Mouse (Mus musculus) thymus, postnatal 10 days (tissue): ENCODE data around the gene Tlk1.

Source experiments
- DNase-seq, 2 experiments: peaks; one replicate each; pipeline ENCODE4 v3.0.0; 2021; ENCODE audit warnings: low spot score in 2 of 2

Gene Tlk1

GRCm38 (mm10) chr2:70825371-70826051 is at the start of gene Tlk1:
Tlk1 (minus strand) TSS chr2:70825728.
- DNase-seq, result peak; percentile 73 to 85

- no peak for DNase-seq
Observed at GRCm38 (mm10) chr2:70875129-70875528, 49.6 kb upstream of the Tlk1 start.

GRCm38 (mm10) chr2:70873168-70873567 is 47.6 kb upstream of the Tlk1 start:
- DNase-seq, result no peak

DNA sequence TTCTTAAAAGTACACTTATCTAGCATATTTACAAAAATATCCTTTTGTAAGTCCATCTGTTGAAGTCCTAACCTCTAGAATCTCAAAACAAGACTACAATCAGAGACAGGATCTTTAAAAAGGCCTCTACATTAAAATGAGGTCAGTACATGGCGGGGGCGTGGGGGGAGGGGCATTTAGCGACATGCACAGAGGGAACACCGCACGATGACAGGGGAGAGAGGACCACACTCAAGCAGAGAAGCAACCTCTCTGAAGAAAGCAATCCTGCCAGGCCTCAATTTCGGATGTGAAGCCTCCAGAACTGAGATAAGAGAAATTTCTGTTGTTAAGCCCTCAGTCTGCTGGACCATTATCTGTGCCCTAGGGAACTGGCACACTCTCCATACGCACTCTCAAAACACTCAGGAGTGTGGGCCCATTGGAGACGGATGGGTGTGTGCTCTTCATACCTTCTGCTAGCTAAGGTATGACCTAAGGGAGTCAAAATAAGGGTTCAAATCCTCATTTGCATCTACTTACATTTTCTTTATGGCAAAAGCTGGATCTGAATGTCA is 46.0 kb upstream of the Tlk1 start:
- no peak for DNase-seq

- DNase-seq, result no peak
Observed at GRCm38 (mm10) chr2:70870819-70871218, 45.3 kb upstream of the Tlk1 start.

DNA sequence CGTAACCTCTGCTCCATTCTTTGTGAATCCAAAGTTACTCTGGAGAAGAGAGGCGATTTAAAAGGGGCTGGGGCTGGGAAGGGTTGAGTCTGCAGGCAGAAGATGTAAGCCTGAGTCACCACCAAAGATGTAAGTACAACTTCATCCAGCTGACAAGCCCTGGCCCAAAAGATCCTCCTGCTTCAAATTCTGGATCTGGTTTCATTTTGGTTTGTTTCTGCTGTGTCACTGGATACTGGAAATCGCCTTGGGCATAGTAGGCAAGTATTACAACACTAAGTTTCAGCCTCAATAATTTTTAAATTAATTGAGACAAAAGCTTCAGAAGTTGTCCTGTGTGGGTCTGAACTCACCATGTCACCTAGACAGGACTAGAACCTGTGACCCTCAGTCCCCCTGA is 43.6 kb upstream of the Tlk1 start:
- no peak for DNase-seq

DNA sequence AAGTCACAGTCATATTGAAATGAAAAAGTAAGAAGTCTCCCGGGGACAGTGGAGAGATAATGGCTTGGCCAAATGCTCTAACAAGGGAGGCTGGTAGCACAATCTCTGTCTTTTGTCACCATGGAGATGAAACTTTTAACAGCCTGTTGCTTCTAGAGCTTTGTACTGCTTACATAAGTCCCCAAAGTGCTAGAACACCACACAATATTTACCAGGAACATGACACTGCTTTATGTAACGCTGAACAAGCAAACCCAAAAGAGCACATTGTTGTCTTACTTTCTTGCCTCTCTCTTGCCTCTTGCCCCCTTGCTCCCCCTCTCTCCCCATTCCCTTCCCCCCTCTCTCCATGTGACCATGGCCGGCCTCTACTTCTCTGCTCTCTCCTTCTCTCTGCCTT is 41.7 kb upstream of the Tlk1 start:
- DNase-seq, result no peak

- no peak for DNase-seq
Observed at GRCm38 (mm10) chr2:70862881-70863280, 37.4 kb upstream of the Tlk1 start.

DNA sequence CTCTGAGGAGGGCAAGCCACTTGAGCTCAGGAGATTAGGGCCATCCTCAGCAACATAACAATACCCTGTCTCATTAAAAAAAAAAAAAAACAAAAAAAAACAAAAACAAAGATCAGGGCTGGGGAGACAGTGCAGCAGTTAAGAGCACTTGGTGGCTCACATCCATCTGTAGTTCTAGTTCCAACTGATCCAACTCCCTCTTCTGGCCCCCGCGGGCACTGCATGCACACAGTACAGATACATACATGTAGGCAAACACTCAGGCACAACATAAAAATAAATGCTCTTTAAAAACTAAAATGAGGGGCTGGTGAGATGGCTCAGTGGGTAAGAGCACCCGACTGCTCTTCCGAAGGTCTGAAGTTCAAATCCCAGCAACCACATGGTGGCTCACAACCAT is 34.2 kb upstream of the Tlk1 start:
- no peak for DNase-seq

- DNase-seq, result no peak
Observed at GRCm38 (mm10) chr2:70856971-70857370, 31.4 kb upstream of the Tlk1 start.

DNA sequence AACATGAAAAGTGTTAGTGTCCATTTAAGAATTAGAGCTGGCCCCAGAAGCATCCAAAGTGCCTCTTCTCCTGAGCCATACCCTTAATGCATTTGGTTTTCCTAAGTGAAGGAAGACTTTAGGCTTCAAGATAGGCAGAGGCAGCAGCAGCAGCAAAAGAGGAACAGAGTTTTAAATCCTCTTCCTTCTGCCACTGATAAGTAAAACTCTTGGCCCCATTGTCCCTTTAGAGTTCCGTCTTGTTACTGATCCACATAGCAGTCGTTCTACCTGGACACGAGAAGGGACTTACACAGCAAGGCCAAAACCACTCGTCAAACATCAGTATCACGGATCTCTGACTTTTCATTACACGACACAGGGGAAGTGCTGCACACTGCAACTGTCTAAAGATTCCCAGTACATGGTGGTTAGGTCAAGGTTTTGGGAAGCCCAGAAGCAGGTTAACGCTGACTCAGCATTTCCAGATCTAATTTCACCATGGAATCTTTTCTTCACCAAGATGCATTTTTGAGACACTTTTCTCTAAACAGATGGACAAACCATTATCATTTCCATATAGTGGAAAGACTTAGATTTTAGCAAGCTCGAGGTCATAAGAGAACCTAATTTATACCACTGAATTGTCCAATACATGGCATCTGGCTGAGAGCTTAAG is 28.8 kb upstream of the Tlk1 start:
- no peak for DNase-seq

DNA sequence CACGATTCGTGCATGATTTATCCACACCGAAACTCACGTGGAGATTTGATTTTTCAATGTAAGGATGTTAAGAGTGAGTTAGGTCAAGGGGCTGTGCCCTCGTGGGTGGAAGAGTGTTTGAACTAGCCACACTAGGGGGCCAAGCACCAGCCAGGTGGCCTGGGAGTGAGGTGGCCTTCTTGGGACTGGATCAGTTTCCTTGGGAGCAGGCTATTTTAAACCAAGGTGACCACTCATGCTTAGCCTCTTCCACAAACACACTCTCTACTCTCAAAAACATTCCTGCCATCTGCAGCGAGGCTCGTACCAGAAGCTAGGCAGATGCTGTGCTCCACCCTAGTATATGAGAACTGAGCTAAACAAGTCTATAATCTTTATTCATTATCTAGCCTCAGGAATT is 27.8 kb upstream of the Tlk1 start:
- DNase-seq, result no peak

DNA sequence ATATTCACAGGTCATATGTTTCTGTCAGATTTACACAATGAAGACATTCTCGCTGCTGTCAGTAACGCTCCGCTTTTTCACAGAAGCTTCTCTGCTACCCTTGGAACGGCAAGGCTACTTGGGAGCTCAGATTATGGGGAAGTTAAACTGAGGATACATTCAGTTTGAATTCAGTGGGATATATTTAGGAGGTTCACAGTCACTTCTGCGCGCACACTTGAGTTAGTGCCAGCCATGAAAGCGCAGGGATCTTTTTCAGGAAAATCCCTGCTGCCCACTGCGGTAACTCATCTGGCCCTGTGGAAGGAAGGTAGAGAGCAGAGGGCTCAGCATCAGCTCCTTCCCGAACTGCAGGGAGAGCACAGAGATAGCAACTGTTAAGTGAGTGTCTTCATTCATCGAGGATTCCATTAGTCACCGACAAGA is 27.3 kb upstream of the Tlk1 start:
- no peak for DNase-seq

- DNase-seq, result no peak
Observed at GRCm38 (mm10) chr2:70852186-70852795, 26.8 kb upstream of the Tlk1 start.

- DNase-seq, result no peak
Observed at GRCm38 (mm10) chr2:70845871-70846270, 20.3 kb upstream of the Tlk1 start.

DNA sequence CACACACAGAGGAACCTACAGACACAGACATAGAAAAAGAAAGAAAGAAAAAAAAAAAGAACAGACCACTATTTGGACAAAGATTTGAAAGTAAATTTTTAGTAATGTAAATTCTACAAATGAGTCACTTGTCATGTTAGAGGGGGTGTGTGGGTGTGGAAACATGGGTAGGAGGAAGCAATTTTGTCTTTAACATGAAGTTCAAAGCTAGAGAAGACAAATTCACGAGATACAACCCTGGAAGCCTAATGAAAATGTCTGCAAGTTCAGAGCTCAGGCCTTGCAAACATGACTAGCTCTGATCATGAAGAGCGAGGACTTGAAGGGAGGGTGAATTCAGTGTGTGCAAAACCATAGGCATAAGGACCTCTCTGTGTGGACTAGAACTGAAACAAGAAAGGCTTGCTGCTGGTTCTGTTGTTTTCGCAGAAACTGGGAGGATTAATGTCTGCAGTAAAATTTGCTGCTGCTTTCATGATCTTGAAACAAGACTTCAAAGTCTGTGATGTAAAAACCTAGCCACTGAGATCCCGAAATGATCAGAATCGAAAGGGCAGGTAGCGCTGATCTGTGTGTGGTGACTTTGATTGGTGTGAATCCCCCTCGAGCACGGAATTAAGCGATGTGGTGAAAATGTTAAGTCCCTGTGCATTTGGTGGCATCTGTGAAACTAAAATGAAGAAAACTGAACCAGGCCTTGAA is 19.3 kb upstream of the Tlk1 start:
- DNase-seq, result no peak

DNA sequence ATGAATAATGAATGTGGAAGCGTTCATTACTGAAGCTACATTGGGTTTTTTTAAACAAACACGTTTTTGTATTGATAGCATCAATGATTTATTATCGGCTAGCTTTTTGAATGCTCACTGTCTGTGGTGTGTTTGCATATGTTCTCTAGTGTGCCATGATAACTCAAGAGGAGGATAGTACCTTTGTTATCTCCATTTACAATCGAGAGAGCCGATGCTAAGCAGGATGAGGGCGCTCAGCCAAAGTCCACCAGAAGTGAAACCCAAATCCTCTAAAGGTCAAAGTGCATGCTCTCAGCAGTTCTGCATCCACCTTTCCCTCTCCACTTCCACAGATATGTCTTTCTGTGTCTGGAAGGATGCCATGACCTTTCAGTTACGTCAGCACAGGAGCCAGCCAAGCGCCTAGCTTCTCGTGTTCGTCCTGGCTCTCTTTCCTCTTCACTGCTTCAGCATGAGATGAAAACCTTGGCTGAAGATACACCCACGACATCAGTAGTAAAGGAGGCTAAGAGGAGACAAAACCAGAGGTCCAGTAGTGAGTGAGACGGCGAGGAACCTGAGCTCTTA is 16.6 kb upstream of the Tlk1 start:
- DNase-seq, result no peak

GRCm38 (mm10) chr2:70838536-70839216 is 13.1 kb upstream of the Tlk1 start:
- DNase-seq, result peak; percentile 47 to 51

DNA sequence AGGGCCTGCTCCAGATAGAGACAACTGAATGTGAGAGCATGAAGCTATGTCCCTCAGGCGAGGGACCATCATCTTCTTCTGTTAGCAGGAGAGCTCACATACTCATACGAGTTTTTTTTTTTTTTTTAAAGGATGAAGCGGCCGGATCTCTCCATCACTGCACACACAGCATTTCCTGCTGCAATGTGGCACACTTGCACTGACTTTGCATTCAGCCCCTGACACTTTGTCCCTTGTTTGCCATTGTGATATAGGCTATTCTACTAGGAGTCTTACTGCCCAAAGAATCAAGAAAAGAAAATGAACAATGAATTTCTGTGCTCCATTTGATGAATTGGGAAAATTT is 10.8 kb upstream of the Tlk1 start:
- DNase-seq, result no peak

DNA sequence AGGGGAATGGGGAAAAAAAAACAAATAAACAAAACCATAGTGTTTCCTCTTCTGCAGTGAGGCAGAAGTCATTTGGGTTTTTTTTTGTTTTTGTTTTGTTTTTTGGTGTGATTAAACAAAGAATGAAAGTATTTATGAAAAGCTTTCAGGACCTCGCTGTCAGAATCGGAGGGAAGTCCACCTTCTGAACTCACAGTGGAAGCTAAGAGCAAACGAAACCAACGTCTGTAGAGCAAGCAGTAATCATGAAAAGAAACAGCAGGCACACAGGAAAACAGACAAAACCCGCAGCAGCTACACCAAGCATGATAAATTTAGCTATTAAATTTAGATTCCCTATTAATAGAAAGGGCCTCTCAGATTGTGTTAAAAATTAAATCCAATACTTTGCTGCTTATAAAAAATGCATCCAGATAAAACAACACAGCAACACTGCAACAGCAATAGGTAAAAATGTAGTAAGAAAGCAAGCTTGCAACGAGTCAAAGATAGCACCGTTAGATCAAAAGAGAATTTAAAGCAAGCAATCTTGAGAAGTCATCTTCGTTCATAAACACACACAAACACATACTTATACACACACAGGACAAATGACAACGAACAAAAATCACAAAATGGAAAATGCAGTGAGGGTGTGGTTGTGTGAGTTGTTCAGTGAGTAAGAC is 10.2 kb upstream of the Tlk1 start:
- peak; percentile 18 to 41 for DNase-seq

DNA sequence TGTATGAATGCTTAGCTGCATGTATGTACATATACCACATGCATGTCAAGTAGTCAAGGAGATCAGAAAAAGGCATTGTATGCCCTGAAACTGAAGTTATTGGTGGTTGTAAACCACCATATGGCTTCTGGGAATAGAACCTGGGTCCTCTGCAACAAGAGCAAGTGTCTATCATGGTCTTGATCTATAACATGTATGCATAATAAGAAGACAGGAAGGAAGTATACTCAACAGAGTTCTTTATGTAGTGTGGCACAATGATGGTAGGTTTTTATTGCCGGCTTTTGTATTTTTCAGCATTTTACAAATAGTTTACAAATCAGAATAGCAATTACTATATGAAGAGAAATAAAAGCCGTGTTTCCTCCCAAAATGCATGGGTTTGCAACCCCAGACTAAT is 9.7 kb upstream of the Tlk1 start:
- DNase-seq, result no peak
